In genomic region chr7:67749441-67750239, GRCm38 (mm10) we compare ENCODE assay signal across 16 mouse cellular contexts. TPM values are rescaled to one million over a fixed set of nuclear protein-coding genes. Genes with fewer than 3 reads are reported as not detected.
A peak's percentile ranks its signal among the peaks of the same experiment; 100 is the strongest.
DNase-seq lines count a peak whose midpoint lies in the region.
"Had no signal": no experiment of that assay in that cellular context is flagged by ENCODE, and none has a peak within 500 bp of the region (broad histone marks: within the 10 kb centered on the region; RNA-seq: fewer than 3 reads in every experiment).

No protein-coding gene starts in this region.

- peak; percentile 20 for DNase-seq in gastrocnemius, postnatal 14 days
- no peak for DNase-seq in gastrocnemius, postnatal 4 days (ENCODE audit: low spot score in 2 of 2)
- peak; percentile 17 for DNase-seq in layer of hippocampus, adult 9-10 months (ENCODE audit: low spot score)
- no peak for DNase-seq in layer of hippocampus, postnatal 36 days
- DNase-seq in Muller cell, postnatal 12 days (ENCODE audit: inconsistent ontology term) = peak; percentile 52
- DNase-seq in adipocyte (ENCODE audit: low spot score) (peak; percentile 6), liver (no peak)
- no peak for DNase-seq in left cerebral cortex, postnatal 14 days (ENCODE audit: low spot score in 2 of 2)
- DNase-seq: adrenal gland, postnatal 36 days; cerebellum, adult 11 months; cerebellum, adult 9-11 months; kidney, adult 8-10 months; kidney, postnatal 10 days; lung, postnatal 4 days; right cerebral cortex, postnatal 25 days; thymus, postnatal 14 days had no signal

- intact Hi-C loops in gastrocnemius, postnatal 14 days (cut with DNase I; ENCODE audit: low total_unique reads) = no loop called here
- intact Hi-C loops in left cerebral cortex, postnatal 14 days (cut with DNase I) = no loop called here

RNA-seq across cellular contexts. Expression of gene Synm, which starts 9.9 kb away (rescaled TPM):
- 100 to 1,000 TPM; 100 to 120 TPM for total RNA-seq in gastrocnemius, postnatal 14 days (2021)
- 10 to 100 TPM; 28.3 to 34.2 TPM for total RNA-seq in gastrocnemius, postnatal 4 days (2021)
- 10 to 100 TPM; 19.8 to 20.9 TPM for total RNA-seq in layer of hippocampus, postnatal 36 days (2021)
- total RNA-seq in left cerebral cortex, postnatal 14 days (2021) = 10 to 100 TPM; 20.9 to 23.0 TPM

Comparison
In these comparisons a context has a peak if more than half of its experiments do, and no peak if none do; other contexts are left out.
1. DNase-seq: peak in gastrocnemius, postnatal 14 days (single experiment), layer of hippocampus, adult 9-10 months (single experiment), Muller cell, postnatal 12 days (single experiment) and adipocyte (single experiment); none in gastrocnemius, postnatal 4 days (0 of 2), layer of hippocampus, postnatal 36 days (0 of 2), liver (single experiment) and left cerebral cortex, postnatal 14 days (0 of 2).